In the genomic region with DNA sequence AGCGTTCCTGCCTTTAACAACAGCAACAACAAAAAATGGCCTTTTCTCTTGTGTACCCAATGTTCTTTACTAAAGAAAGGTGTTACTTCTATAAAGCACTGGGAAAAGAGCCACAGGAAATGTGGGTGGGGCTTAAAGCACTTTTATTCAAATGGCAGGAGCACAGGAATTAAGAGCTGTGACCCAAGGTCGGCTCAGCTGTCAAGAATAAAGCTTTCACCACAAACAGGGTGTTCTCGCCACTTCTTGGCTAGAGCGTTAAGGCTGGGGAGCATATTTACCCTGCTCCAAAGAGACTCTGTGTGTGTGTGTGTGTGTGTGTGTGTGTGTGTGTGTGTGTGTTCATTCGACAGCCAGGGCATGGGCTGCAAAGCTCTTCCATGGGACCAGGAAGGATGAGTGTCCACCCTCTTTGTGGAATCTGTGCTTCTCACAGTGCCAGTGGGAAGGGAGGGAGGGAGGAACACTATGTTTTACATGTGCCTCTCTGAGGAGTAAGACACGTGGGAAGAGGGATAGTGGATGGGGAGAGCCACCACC, we compare ENCODE assay signal across 12 mouse cellular contexts.
A peak's percentile ranks its signal among the peaks of the same experiment; 100 is the strongest.
DNase-seq lines count a peak whose midpoint lies in the region; ATAC-seq lines count a peak whose summit lies in the region.
"Had no signal": no experiment of that assay in that cellular context is flagged by ENCODE, and none has a peak within 500 bp of the region (broad histone marks: within the 10 kb centered on the region; RNA-seq: fewer than 3 reads in every experiment).

No protein-coding gene starts in this region.

- H3K27me3 ChIP-seq in heart, embryonic 11.5 days (ENCODE audit: control insufficient read depth, insufficient read depth, low read length), result no peaks in the 10 kb centered on the region
- no peaks in the 10 kb centered on the region for H3K27me3 ChIP-seq in heart, embryonic 15.5 days
- H3K27me3 ChIP-seq: limb, embryonic 12.5 days; neural tube, embryonic 12.5 days had no signal

- H3K9me3 ChIP-seq in heart, embryonic 11.5 days (replicated peaks; ENCODE audit: control insufficient read depth, low read length), result no peaks in the 10 kb centered on the region
- H3K9me3 ChIP-seq in heart, embryonic 15.5 days (replicated peaks), result no peaks in the 10 kb centered on the region
- H3K9me3 ChIP-seq: limb, embryonic 12.5 days; neural tube, embryonic 12.5 days had no signal

- no peak overlapping the region for H3K4me3 ChIP-seq in heart, embryonic 11.5 days (ENCODE audit: low read depth, low read length)
- H3K4me3 ChIP-seq in heart, embryonic 15.5 days, result no peak overlapping the region
- H3K4me3 ChIP-seq: limb, embryonic 12.5 days; neural tube, embryonic 12.5 days had no signal

- no peak for ATAC-seq in heart, embryonic 11.5 days (replicated peaks; ENCODE audit: insufficient number of reproducible peaks, low FRiP score, low TSS enrichment)
- ATAC-seq in heart, embryonic 15.5 days (replicated peaks; ENCODE audit: insufficient number of reproducible peaks, insufficient read depth, low FRiP score, low read depth), result 0 out of 2 replicates have a peak, but pooled peaks have one; percentile 36

- H3K27ac ChIP-seq in heart, embryonic 11.5 days (ENCODE audit: low read depth, low read length), result no peak overlapping the region
- H3K27ac ChIP-seq in heart, embryonic 15.5 days, result peak overlapping the region; percentile 43
- H3K27ac ChIP-seq: limb, embryonic 12.5 days; neural tube, embryonic 12.5 days had no signal

- H3K36me3 ChIP-seq in heart, embryonic 11.5 days (ENCODE audit: control insufficient read depth, insufficient read depth, low read length), result no peaks in the 10 kb centered on the region; the same call in 1 of the 2 replicates
- H3K36me3 ChIP-seq in heart, embryonic 15.5 days, result no peaks in the 10 kb centered on the region
- H3K36me3 ChIP-seq: neural tube, embryonic 12.5 days had no signal

- H3K4me2 ChIP-seq in heart, embryonic 11.5 days, result no peak overlapping the region
- H3K4me2 ChIP-seq in heart, embryonic 15.5 days, result no peak overlapping the region
- H3K4me2 ChIP-seq: limb, embryonic 12.5 days; neural tube, embryonic 12.5 days had no signal

- no peak overlapping the region for H3K9ac ChIP-seq in heart, embryonic 11.5 days (ENCODE audit: low read depth, low read length)
- H3K9ac ChIP-seq in heart, embryonic 15.5 days, result no peak overlapping the region
- H3K9ac ChIP-seq: limb, embryonic 12.5 days; neural tube, embryonic 12.5 days had no signal

- peaks cover 47% of the 10 kb centered on the region for H3K4me1 ChIP-seq in heart, embryonic 11.5 days (ENCODE audit: control insufficient read depth, insufficient read depth, low read length)
- peaks cover 64% of the 10 kb centered on the region for H3K4me1 ChIP-seq in heart, embryonic 15.5 days (replicated peaks)

- WGBS in heart, embryonic 11.5 days (ENCODE audit: insufficient replicate concordance), result 50% methylated on average over 6 of the region's 6 CpGs
- WGBS in heart, embryonic 15.5 days, result 35% methylated on average over 6 of the region's 6 CpGs

- DNase-seq in heart, adult 8-10 months (ENCODE audit: low spot score), result peak; percentile 40
- DNase-seq in lung, adult 18-20 months, result peak; percentile 40 to 71
- no peak for DNase-seq in lung, postnatal 4 days
- peak; percentile 25 for DNase-seq in lung, postnatal 14 days
- no peak for DNase-seq in spleen, postnatal 36 days (ENCODE audit: low spot score in 2 of 2)
- no peak for DNase-seq in urinary bladder, postnatal 4 days (ENCODE audit: low spot score in 2 of 2)
- DNase-seq: cerebellum, postnatal 10 days; gastrocnemius, postnatal 36 days had no signal

Comparison
In these comparisons a context has a peak if more than half of its experiments do, and no peak if none do; other contexts are left out.
1. DNase-seq: peak in heart, adult 8-10 months (single experiment), lung, adult 18-20 months (2 of 2) and lung, postnatal 14 days (single experiment); none in lung, postnatal 4 days (0 of 2), spleen, postnatal 36 days (0 of 2) and urinary bladder, postnatal 4 days (0 of 2).